Mouse (Mus musculus) spleen, adult 2 months (tissue): ENCODE results near the gene Gm20422.

Experiments
- CTCF ChIP-seq: fragments of 200-500 bp; IDR thresholded peaks from 2 replicates; pipeline ENCODE4 v1.5.1; 2011; ENCODE audit warnings: mild to moderate bottlenecking, inconsistent platforms; ENCODE audit not compliant: insufficient read depth, insufficient read length, insufficient replicate concordance; ENCODE audit errors: extremely low read depth
- POLR2A ChIP-seq: fragments of 200-500 bp; IDR thresholded peaks from 2 replicates; pipeline ENCODE4 v1.6.1; 2011; ENCODE audit warnings: low read depth, low read length, inconsistent platforms

DNA sequence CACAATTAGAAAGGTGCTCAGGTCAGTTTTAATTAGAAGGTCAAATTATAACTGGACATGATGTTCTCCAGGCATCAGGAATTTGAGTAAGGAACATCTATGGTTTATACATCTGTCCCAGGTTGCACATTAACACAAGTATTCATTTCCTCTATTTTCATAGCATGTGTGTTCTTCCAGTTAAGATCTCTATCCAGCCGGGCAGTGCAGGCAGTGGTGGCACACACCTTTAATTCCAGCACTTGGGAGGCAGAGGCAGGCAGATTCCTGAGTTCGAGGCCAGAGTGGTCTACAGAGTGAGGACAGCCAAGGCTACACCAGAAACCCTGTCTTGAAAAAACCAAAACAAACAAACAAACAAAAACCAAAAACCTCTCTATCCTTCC, 456 bp upstream of the Gm20422 start:
- no peak for TF ChIP-seq CTCF
- no peak for TF ChIP-seq POLR2A
